Mouse (Mus musculus): ENCODE data around the gene Gdf15.

DNA sequence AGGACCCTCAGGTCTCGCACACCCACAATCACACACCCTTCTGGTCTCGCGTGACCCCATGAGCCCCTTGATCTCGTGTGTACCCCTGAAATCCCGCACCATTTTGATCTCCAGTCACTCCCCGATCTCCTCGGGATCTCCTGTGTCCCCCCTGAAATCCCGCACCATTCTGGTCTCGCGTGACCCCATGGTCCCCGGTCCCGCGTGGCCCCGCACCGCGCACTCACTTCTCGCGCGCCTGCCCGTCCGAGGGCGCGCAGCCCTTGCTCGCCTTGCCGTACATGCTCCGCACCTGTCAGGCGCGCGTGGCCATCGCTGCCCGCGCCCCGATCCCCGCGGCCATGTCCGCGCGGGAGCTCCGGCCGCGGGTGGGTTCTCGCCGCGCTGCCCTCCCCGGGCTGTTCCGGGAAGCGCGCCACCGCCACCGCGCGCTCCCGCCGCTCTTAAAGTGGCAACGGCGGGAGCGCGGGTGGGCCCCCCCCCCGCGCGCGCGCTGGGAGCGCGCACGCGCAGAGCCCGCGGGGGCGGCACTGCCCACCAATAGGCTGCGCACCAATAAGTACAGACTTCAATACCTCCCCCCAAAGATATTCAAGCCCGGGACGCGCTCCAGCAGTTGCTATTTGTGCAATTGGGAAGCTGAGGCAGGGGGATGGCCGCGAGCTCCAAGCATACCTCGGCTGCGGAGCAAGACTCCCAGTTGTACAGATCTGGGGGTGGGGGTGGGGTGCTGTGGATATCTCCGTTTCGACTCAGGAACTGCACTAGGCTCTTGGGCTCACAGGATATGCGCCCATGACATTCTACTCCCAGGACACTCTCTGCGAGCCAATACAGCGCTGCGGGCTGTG is 24.1 kb downstream of the Gdf15 start:
- TF ChIP-seq GATA1 (IDR thresholded peaks at IDR 0.05; ENCODE audit: borderline replicate concordance, low read length), result no peak
- TF ChIP-seq FLI1 (IDR thresholded peaks at IDR 0.05; ENCODE audit: low read length), result no peak

All from megakaryocyte, embryonic 14.5 days (primary cell).